Mouse (Mus musculus) kidney, postnatal 14 days (tissue): ENCODE data around the gene Pdia5.

Experiments
- DNase-seq: peaks from one replicate; pipeline ENCODE4 v3.0.0; 2022; ENCODE audit warnings: mixed read lengths

Gene Pdia5

DNA sequence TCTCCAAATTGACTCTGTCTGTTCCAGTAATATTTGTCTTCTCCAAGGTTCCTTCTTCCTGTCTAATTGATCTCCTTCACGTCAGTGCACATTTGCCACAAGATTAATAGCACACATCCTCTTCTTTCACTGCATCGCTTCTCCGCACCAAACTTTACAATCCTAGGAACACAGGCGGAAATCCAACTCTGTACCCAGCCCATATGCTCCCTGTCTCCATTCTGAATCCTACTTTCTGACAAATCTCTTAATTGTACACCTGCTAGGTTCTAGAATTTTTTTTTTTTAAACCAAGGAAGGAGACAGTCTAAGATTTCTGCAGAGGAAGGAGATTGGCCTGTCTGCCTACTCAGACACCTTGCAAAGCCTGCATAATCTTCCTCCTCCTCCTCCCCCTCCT lies 59.1 kb downstream of the Pdia5 start:
- DNase-seq = no peak

GRCm38 (mm10) chr16:35424926-35425325 lies 65.7 kb downstream of the Pdia5 start:
- DNase-seq = peak; percentile 22

DNA sequence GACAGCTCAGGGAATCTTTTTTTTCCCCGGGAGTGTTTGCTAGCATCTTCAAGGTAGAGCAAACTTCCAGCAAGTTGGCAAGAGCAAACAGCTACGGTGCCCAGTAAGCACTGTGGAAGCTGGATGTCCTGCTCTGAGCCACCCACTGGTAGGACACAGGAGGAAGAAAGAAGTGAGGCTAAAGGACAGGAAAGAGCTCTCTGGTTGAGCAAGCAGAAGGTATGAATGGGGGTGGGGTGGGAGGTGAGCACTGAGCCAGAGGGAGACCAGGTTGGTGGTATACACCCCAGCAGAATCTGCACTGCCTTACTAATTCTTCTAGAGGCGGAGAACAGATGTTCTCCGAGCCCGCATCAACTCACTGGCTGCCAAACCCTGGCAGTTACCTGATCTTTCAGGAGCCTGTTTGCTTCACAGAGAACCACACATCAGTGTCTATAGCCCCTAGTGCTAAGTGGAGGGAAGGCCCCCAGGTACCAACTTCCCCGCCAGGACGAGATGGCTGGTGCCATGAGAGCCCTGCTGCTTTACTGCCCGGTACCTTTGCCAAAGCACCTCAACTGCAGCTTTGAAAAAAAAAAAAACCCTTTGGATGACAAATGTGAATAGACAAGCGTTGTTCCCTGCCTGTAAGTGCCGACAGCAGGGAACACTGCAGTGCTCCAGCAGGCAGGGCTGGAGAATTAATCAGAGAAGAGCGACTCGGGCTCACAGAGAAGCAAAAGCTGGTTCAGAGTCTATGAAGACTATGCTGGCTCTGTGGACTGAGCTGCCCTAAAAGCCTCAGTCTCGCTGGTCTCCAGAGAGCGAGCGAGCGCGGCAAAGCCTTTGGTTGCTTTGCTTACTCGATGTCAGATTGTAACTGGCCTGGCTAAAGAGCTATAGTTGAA lies 67.2 kb downstream of the Pdia5 start:
- peak; percentile 44 for DNase-seq

- peak; percentile 29 for DNase-seq
Measured at GRCm38 (mm10) chr16:35422705-35423104, 68.0 kb downstream of the Pdia5 start.

- DNase-seq = peak; percentile 48
Measured at GRCm38 (mm10) chr16:35422141-35422540, 68.5 kb downstream of the Pdia5 start.

DNA sequence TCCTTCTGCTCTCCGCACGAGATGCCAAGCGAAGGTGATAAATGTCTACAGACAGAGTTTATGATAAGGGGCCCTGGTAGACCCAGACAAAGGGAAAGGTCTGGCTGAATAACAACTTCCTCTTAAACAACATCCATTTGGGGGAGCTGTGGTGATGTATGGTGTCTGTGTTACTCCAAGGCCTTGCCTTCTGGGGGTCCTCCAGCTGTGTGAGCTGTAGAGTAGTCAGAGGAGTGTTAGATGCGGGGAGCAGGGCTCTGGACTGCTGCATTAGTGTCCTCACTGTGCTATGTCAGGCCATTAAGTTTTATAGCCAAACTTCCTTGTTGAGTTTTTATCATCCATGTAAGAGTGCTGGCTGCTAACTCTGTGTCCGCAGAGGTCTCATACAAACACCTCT lies 76.1 kb downstream of the Pdia5 start:
- no peak for DNase-seq

DNA sequence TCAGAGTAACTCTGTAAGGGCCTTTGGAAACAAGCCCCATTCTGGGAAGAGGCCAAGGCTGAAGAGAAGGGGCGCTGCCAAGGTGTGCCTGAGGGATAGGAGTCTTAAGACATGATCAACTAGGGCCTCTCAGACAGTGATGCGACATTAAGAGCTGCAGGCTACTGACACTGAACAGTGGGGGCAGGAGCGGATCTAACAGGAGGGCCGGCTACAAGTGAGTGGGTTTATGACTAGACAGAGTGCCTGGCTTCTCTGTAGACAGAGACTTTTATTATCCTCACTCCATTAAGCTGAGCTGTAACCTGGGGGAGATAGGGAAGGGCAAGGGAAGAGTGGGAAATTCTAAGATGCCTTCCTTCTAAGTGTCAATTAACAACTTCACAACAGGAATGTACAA lies 84.0 kb downstream of the Pdia5 start:
- DNase-seq = no peak

DNA sequence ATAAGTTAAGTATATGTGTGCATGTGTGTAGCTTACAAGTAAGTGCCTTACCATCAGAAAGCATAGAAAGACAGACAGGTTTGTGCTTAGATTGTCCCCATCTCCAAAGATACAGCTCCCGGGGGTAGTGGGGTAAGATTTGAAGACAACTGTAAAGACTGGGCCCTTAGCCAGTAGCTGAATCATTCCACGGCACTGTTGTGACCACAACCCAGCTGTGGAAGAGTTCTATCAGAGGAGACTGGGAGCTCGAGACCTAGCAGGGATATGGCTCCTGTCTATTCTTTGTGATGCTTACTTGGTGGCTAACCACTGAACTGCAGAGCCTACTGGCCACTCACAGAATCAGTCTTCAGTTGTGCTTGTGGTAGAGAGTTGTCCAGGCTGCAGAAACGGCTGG lies 84.5 kb downstream of the Pdia5 start:
- no peak for DNase-seq

- DNase-seq = no peak
Measured at GRCm38 (mm10) chr16:35405348-35406080, 85.2 kb downstream of the Pdia5 start.

DNA sequence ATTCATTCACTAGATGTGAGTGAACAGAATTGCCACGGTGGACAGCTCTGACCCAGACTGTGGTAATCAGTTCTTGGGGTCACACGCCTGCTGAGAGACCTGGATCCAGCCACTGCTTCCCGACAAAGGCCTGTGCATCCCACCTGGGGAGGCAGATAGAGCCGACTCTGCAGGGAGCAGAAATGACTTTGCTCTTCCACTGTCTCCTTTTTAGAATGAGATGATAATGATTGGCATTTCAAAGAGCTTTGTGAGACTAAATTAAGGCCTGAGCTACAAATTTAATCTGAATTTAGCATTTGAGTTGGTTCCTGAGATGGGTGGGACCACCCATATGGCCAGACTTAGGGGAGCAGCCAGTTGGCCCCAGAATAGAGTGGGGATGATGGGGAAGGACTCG lies 85.8 kb downstream of the Pdia5 start:
- no peak for DNase-seq

DNA sequence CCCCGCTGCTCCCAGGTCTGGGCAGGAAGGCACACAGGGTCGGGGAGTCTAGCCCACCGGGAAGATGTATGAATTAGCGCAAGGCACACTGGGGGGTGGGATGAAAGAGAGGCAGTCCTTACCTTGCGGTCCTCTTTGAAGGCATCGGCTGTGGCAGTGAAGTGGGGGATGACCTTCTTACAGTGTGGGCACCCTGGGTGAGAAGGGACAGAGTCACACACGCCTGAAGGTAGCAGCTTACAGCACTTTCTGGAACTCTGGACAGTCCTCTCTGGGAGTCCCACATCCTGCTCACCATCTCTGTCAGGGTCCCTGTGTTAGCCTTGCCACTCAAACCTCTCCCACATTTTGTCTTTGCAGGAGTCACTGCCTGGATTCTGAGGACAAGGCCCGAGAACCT lies 86.8 kb downstream of the Pdia5 start:
- DNase-seq = no peak

- no peak for DNase-seq
Measured at GRCm38 (mm10) chr16:35403356-35403755, 87.3 kb downstream of the Pdia5 start.

- no peak for DNase-seq
Measured at GRCm38 (mm10) chr16:35392813-35393212, 97.9 kb downstream of the Pdia5 start.

DNA sequence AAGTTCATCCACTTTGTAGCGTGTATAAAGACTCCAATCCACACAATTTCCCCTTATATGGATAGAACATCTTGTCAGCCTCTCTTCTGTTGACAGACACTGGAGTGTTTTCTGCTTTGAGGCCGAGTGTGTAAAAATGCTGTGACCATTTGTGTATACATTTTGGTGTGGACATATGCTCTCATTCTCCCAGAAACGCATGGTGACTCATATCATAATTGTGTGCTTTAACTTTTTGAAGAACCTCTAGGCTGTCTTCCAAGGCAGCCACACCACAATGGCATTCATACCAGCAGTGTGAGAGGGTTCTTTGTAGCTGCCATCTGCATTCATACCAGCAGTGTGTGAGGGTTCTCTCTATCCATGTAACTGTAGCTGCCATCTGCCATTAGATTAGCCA lies 105.0 kb downstream of the Pdia5 start:
- no peak for DNase-seq

DNA sequence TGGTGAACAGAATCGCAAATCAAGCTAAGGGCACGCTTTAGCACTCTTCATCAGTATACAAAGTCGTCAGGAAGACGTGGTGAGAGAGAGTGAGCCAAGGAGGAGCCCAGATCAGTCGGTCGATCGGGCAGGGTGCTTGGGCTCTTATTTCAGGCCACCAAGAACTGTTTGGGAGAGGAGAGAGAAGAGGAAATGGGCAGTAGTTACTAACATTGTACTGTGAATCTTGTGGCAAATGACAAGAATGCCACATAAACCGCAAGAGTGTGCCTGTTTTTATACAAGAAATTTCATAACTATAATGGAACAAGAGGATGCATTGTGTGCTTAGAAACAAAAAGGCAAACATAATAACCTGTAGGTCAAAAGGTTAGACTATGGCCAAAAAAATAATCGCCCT lies 110.6 kb downstream of the Pdia5 start:
- no peak for DNase-seq

DNA sequence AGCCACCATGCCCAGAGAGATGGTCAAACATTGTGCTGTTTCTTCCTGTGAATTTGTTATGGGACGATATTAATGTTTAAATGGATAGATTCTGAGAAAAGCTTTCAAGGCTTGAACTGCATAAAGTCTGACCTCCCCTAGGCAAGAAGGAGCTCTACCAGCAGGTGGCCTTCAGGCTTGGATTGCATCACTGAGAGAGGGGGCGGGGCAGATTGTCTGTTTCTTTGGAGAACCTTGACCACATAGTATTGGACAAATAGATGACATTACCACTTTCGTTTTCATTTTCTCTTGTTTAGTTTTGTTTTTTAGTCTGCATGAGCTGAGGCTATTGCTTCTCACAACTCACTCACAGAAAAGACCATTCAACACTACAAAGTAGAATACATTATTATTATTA lies 111.3 kb downstream of the Pdia5 start:
- DNase-seq = peak; percentile 21

DNA sequence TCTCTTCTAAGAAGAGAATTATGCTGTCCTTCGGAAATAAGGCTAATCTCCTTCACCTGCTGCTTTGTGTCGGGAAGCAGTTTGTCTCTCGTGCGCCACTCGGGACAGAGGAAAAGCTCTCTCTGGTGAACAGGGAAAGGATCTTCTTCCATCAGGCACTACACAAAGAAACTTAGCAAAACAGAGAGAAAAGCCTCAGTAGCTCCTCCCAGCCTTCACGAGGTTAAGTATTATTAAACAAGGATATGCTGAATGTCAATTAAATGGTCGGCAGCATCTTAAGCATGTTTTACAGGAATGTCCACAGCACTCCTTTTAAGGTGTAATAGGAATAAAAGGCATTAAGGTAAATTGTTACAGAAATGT lies 126.6 kb downstream of the Pdia5 start:
- DNase-seq = no peak

GRCm38 (mm10) chr16:35363150-35364062 lies 127.3 kb downstream of the Pdia5 start, which contains the start of gene Sec22a:
Gene Sec22a (minus strand): TSS chr16:35363918.
- peak; percentile 96 for DNase-seq

- DNase-seq = no peak
Measured at GRCm38 (mm10) chr16:35362221-35362620, 128.5 kb downstream of the Pdia5 start.

DNA sequence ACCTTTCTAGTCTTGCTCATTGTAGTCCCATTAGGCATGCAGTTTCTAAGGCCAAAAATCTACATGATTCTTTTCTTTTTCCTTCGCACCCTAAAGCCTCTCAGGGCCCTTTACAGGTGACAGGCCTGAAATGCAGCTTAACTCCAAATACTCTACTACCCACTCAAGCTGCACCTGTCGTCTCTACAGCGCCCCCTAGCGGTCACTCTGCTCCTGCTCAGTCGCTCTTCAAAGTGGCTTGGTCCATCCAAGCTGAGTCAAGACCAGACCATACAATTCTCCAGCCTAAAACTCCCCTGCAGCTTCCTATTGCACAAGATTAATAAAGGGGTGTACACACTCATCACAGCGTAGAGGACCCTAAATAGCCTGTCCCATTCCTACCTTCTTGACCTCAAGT lies 130.1 kb downstream of the Pdia5 start:
- peak; percentile 34 for DNase-seq

- DNase-seq = peak; percentile 4
Measured at GRCm38 (mm10) chr16:35357449-35357848, 133.2 kb downstream of the Pdia5 start.
